Mouse (Mus musculus) erythroblast, adult 5-6 weeks (primary cell): ENCODE measurements around the gene Cmip. TPM values are rescaled to one million over a fixed set of nuclear protein-coding genes. Genes with fewer than 3 reads are reported as not detected.

Experiments used
- ATAC-seq: replicated peaks from 2 replicates; pipeline ENCODE4 v1.8.0; 2016; ENCODE audit warnings: moderate number of reproducible peaks, mild to moderate bottlenecking, moderate TSS enrichment, inconsistent platforms; ENCODE audit not compliant: poor library complexity, low FRiP score, severe bottlenecking
- total RNA-seq, 2 experiments: library from RNA; stranded (forward) in 1 of 2; stranded (reverse) in 1 of 2; fragments of 150-400 nt in 1 of 2; fragments of 200-764, 138-1000 nt in 1 of 2; gene quantifications; 2 replicates each; pipeline versions ENCODE4 v1.2.3 to v1.2.4; 2015 to 2017; ENCODE audit warnings: low replicate concordance in 2 of 2

The Cmip gene
- total RNA-seq, 2 experiments from 2014 or later: 23.0 to 34.8 TPM

DNA sequence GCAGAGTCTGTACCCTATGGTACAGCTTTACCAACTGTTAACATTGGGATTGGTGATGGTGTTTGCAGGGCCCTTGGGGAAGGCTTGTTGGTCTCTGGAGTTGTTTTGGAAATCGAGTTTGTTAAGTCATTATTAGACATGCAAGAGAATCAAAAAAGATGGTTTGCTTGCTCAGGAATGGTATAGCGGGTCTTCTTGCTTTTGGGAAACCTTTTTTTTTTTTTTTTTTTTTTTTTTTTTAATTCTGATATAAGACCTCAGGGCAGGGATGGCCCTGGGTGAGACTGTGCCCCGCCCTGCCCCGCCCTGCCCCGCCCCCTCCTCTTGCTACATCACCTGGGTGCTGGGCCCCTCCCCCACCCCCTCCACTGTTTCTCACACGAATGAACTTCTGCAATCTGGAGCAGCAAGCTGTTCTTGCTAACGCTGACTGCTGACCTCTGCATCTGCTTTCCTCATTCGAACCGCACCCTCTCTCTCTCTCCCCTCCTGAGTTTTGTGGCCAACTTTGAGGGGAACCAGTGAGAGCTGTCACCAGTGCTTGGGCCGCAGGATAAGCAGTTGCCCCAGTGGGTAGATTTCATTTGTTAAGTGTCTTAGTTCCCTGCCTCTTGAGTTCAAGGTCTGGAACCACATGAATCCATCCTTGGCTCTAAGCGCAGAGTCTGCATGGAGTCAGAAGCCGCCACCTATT lies 83.2 kb downstream of the Cmip start:
- no peak for ATAC-seq

DNA sequence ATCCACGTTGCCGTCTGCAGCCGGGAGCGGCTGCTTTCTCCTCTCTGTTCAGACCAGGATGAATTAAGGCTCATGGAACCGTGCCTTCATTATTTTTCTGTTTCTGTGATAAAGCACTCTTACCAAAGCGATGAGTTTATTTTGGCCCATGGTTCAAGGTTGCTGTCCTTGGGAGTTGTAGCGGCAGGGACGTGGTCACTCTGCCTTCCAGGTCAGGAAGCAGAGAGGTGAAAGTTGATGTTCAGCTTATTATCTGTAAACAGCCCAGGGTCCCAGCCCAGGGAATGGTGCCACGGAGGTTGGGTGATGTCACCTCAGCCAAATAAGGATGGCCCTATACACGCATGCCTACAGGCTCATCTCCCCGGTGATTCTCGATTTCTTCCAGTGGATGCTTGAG lies 83.9 kb downstream of the Cmip start:
- no peak for ATAC-seq

DNA sequence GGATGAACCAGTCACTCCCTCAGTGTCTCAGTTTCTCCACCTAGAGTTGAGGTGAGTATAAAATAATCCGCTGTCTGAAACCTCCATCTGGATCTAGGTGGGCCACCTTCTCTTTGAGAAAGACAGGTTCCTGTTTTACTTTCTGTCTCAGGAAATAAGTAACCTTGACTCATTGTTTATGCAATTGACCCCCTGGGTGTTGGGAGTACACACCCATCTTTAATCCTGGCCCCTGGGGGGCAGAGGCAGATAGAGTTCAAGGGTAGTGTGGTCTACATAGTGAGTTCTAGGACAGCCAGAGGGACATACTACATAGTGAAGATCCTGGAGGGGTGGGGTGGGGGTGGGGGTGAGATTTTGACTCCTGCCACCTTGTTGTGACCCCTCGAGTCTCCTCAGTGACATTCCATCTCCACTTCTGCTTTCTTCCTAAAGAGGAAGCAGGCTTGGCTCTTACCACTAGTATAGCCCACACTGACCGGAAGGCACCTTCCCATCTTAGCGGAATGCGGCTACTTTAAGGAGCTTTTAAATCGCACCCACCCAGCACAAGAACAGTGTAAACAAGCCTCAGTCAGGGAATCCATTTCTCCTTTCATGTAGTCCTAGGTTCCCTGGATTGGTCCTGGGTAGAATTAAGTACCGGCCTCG lies 86.0 kb downstream of the Cmip start:
- ATAC-seq: no peak

DNA sequence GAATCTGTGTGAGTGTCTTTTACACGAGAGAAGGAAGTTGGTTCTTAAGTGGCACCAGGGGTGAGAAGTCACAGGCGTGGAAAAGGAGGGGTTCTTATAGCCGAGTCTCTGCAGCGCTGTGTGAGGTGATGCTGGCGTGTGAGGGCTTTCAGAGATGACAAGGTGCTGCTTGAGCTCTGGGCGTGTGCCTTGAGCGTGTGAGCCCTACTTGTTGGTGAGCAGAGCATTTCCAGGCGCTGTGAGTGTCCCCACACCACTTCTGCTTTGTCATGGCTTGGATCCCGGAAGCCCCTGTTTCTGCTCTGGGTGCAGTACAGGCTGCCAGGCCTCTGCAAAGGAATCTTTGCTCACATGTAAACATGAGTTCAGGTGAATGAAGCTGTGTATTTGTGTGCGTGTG lies 86.6 kb downstream of the Cmip start:
- no peak for ATAC-seq

DNA sequence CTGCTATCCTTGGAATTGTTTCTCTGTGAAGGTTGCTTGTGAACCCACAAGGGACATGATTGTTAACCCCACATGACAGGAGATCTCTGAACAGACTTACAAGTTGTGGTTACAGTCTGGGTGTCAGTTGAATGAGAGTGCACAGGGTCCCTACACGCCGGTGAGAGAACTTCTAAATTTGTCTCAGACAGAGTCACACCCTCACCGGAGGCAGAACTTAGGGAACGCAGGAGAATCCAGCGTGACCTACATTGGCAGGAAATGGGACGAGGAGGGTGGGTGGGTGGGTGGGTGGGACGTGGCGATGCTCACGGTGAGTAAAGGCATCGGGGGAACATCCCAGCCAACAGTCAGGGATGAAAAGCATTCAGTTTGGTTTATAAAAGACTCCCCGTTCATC lies 88.0 kb downstream of the Cmip start:
- ATAC-seq: no peak

DNA sequence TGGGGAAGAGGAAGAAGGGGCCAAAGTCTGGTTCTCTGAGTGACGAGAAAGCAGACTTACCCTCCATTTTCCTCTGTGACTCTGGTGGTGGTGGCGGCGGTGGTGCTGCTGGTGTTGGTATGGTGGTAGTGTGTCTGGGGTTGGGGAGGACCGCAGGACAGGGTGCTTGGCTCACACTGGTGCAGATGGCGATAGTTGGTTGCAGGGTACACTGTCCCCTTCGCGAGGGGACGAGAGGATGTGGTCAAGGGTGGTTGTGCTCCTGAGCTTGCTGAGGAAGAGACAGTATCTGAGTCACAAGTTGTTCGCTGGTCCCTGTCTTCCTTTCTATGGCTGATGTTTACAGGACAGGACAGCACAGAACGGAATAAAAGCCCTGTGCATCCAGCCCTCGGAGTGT lies 88.5 kb downstream of the Cmip start:
- ATAC-seq: no peak

DNA sequence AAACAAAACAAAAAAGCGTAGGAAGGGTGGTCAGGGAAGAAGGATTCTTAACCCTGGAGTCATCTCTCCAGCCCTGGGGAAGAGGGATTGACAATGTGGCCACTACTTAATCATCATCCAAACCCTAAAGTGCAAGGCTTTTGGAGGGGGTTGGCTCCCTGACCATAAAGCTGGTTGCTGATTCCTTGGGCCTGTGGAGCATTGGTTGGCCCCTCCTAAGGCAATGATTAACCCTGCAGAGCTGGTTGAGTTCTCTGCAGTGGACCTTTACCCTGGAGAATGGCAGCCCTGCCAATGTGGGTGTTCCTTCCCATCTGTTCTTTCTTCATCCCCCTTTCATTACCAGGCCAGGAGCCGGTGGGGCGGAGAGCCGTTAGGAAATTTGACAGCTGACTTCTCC lies 90.7 kb downstream of the Cmip start:
- ATAC-seq: no peak

DNA sequence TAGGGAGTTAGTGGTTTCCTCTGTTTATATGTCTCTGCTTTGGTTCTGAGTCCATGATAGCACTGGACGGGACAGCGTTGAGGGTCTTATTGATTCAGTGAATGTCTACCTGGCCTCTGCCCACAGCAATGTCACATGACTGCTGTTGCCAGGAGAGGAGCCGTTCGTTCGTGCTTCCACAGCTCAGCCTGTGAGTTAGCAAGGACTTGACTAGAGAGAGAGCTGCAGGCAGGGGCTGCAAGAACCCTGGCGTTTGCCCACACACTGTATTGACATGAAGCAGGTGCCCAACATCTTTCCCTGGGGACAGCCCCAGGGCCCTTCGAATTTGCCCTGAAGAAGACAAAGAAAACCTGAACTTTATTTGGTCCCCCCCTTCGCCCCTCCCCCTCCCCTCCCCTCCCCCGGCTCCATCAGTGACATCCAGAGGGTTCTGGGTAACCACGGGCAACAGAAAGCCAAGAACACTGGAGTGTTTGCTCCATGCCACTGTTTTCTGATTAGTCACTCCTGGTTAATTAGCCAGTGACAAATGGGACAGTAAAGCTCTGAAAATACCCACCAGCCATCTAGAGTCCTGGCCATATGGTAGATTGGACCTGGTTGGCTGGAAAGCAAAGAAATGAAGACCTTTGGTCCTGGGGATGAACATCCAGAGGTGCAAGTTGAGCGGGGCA lies 92.0 kb downstream of the Cmip start:
- no peak for ATAC-seq

DNA sequence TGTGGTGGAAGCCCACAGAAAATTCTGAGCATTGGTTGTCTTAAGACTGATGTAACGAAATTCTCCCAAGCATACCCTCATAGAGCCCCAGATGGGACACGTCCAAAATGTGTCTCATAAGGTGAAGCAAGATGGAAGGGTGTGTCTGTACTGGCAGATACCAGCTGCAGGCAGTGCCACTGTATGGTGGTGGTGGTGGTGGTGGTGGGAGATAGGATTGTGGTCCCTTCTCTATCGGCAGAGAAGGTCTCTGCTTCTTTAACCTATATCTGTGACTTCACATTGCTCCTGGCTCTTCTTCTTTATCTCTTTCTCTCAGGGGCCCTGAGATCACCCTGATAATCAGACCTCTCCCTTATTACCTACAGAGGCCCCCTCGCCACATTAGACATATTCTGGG lies 92.7 kb downstream of the Cmip start:
- ATAC-seq: no peak

DNA sequence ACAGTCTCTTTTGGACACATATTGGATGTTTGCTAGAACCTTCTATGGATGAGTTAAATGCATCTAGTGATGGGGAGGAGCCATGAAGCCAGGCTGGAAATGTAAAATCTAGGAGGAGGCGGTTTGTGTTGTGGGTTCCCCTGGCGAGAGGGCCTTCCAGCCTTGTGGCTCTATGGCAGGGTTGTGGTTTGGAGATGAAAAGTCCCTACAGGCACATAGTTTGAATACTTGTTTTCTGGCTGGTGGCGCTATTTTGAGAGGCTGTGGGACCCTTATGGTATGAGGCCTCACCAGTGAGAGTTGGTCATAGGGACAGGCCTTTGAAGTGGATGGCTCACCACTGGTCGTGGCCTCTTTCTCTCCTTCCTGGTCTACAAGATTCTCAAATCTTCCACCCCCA lies 95.2 kb downstream of the Cmip start:
- ATAC-seq: no peak

DNA sequence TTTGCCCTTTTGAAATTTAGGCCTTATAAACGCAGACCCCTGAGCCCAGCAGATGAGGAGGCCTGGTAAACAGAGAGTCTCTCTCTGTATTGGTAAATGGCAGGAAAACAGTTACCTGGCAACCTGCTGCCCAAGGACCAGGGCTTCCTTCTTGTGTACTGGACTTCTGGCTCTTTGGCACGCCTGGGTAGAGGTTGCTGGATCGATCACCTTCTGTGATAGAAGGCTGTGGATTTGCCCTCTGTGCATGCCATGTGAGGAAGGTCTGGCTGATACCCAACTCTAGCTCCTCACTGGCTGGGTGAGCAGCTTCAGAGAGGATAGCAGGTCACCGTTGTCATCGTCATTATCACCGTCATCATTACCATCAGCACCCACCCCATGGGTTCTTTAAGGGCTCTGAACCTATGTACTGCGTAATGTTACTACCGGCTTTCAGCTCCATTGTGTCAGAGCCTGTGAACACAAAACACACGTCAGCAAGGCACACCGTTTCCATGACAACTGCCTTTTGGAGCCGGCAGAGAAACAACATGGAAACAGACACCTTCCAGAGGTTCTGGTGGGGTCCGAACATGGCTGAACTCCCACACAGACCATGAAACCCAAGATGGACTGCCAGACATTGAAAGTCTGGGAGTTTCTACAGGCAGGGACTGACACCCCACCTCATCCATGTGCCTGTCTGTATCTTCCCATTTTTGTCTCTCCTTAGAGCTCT lies 98.4 kb downstream of the Cmip start:
- ATAC-seq: no peak

DNA sequence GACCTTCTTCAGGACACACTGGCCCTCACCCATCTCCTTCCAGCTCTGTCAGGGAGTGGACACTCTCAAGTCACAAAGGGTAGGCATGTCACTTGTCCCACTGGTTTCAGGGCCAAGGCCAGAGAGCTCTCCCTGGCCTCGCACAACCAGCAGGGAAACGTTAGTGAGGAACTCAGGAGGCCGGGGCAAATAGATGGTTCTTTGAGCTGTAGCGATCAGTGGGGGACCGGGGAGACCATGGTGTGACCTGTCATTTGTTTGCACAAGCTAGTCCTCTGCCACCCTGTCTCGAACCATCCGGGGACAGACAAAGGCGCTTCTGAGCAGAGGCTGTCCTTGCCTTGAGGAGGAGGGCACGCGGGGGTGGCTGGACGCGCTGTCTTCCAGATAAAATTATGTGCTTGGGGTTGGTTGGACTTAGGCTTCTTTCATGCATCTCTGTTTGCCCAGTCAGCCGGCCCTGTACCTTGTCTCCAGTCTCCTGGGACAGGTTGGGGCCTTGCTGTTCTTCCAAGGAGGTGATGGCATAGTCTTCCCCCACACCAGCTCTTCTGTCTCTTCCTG lies 99.3 kb downstream of the Cmip start:
- no peak for ATAC-seq

DNA sequence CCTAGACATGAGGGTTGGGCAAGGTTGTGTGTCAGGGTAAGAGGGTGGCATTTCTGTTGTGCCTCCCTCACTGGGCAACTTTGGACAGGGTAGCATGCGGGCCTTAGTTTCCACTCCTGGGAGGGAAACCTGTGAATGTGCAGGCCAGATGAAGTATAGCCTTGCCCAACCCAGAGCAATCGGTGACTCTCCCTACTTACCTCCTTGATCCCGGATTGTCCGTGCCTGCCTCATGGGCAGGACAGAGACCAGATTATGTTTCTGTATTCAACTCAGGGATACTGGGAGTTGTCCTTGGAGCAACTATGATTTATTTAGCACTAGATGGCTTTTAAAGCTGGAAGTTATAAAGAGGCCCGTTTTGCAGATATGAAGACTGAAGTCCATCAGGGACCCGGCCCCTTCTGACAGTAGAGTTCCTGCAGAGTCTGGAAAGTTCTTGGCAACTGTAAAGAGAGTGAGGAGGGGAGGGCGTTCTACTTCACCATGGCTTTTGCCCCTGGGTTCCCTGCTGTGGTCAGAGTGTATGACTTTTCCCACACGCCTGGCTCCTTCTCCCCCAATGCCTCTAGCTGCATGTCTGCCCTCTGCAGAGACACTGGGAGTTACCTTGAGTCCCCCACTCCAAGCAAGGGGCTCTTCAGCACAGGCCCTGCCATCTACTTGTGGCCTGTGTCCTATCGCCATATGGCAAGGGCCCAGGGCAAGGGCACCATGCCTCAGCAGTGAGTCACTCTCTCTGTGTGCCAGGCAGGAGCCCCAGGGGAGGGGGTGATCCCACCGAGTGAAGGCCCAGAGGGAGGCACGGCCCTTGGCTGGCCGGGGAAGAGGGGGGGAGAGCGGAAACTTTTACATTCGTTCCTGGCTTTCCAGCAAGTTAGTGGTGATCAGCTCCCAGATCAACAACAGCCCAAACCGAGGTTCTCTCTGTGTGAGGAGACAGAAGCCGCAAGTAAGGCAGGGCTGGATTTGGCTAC lies 100.9 kb downstream of the Cmip start:
- ATAC-seq: no peak

DNA sequence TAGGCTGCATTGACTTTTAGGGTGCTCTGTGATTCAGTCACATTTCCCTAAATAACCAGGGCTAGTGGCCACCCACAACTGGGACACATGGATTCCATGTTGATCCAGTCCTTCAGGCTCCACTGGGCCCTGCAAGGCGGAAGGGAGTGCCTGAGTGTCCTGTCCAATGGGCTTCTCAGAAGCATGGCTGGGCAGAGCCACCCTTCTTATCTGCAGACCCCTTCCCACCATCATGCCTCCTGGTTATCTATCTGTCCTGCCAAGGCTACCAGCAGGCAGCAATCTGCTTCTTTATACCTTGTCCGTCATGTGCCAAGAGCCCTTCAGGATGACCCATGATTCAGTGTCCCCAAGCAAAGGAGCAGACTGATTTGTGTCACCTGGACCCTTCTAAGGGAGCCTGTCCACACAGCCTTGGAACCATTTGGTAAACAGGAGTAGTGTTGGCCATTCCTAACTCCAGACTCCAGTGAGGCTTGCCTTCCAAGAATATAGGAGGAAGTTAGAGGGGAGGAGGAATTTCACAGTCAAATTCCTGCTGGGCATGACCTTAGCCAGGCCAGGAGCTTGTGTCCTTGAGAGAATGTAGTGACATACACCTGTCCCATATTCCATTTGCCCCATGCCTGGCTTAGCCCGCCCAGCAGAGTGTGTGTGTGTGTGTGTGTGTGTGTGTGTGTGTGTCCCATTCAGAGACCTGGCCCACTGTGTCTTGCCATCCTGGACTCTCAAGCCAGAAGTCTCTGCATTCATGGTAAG lies 103.5 kb downstream of the Cmip start:
- peak; percentile 56 for ATAC-seq

DNA sequence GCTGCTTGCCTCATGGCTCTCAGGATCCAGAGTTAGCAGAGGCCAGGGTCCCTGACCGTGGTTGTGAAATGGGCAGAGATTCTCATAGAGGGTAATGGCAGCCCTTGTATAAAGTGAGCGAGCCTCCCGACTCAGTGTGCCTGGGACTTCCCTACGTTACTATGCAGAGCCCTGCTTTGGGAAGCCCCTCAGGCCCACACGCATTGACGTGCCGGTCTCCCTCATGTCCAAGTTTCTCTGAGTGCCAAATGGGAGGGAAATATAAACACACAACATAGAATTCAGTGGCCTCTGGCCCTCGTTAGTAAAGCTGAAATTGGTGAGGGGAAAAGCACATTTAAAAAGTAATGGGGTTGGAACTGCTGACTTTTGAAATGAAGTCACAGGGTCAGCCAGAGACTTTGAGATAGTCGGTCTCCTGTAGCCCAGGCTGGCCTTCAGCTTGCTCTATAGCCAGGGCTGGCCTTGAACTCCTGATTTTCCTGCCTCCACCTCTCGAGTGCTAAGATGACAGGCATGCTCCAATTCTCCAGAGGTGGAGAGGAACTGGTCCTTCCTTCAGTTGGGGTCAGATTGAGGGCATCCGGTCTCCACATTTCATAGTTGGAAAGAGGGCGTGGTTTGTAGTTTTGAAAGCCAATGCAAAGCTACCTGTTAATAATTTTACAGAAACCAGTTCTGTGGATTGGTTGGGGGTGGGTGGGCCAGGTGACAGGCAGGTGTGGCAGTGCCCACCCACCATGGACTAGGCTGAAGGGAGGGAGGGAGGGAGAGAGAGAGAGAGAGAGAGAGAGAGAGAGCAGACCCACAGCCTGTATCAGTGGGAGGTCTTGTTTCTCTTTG lies 105.0 kb downstream of the Cmip start:
- no peak for ATAC-seq

DNA sequence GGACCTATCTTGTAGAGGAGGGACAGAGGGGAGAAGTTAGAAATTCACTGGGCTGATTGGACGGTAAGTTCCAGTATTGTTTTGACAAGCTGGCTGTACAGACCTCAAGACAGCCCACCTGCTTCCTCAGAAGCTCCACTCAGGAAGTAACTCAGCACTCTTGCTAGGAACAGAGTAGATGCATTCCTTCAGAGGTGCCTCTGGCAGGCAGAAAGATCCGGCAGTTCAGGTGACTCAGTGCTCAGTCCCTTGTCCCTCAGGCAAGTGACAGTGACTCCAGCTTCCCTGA lies 105.5 kb downstream of the Cmip start:
- no peak for ATAC-seq

DNA sequence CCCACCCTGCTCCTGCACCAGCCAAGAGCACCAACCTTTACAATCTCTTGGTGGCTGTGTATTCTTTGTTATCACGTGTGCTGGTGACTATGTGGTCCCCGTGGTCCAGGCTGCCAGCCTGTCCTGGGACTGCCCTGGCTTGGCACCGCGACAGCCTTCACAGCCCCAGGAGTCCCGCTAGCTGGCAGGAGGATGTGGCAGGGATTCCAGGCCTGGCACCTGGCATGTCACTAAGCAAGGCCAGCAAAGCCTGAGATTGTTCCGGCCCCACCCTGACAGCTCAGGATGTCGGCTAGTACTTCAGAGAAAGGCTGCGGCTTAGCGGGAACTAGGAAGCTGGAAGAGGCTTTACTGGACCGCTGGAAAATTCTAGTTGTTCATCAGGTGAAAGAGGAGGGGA lies 106.4 kb downstream of the Cmip start:
- ATAC-seq: no peak
